Mouse (Mus musculus) liver, embryonic 11.5 days (tissue): ENCODE data around the gene Prr14. TPM values are rescaled to one million over a fixed set of nuclear protein-coding genes. Genes with fewer than 3 reads are reported as not detected.
A peak's percentile ranks its signal among the peaks of the same experiment; 100 is the strongest.
"Not testable (repeated sequence)": the region's sequence is repeated elsewhere in the genome, so short reads cannot be mapped to it uniquely, and the experiment has no call there.

Source experiments
- ATAC-seq: fragments of 200-750 bp; cut with Nextera tagmentation; replicated peaks from 2 replicates; pipeline ENCODE4 v1.8.0; 2017; ENCODE audit warnings: moderate number of reproducible peaks, mild to moderate bottlenecking, moderate TSS enrichment, moderate library complexity; ENCODE audit not compliant: low FRiP score
- DNase-seq: peaks from one replicate; pipeline ENCODE4 v3.0.0-alpha.2; 2017; ENCODE audit warnings: low spot score
- H3K27ac ChIP-seq: fragments of 300-500 bp; sonication (generic); 2 replicates; pipeline ENCODE4 v1.5.1; 2014; ENCODE audit warnings: mild to moderate bottlenecking, low read depth, low read length, control low read depth
- H3K27me3 ChIP-seq: fragments of 300-500 bp; sonication (generic); replicated peaks from 2 replicates; pipeline ENCODE4 v1.6.1; 2014; ENCODE audit warnings: low read length, mixed read lengths; ENCODE audit not compliant: control insufficient read depth, insufficient read depth
- H3K36me3 ChIP-seq: fragments of 300-500 bp; sonication (generic); 2 replicates; pipeline ENCODE4 v1.6.1; 2014; ENCODE audit warnings: mild to moderate bottlenecking, low read length, moderate library complexity, mixed read lengths; ENCODE audit not compliant: control insufficient read depth, insufficient read depth
- H3K4me1 ChIP-seq: fragments of 300-500 bp; sonication (generic); replicated peaks from 2 replicates; pipeline ENCODE4 v1.6.1; 2014; ENCODE audit warnings: low read length, mixed read lengths; ENCODE audit not compliant: control insufficient read depth, insufficient read depth
- H3K4me2 ChIP-seq: fragments of 300-500 bp; sonication (generic); 2 replicates; pipeline ENCODE4 v1.6.1; 2014; ENCODE audit warnings: mild to moderate bottlenecking, control low read depth, moderate library complexity
- H3K4me3 ChIP-seq: fragments of 300-500 bp; sonication (generic); 2 replicates; pipeline ENCODE4 v1.5.1; 2014; ENCODE audit warnings: low read depth, low read length, control low read depth
- H3K9ac ChIP-seq: fragments of 300-500 bp; sonication (generic); 2 replicates; pipeline ENCODE4 v1.6.1; 2014; ENCODE audit warnings: low read depth, low read length, control low read depth
- H3K9me3 ChIP-seq: fragments of 300-500 bp; sonication (generic); 2 replicates; pipeline ENCODE4 v1.6.1; 2016; ENCODE audit warnings: low read length, inconsistent platforms, mixed read lengths; ENCODE audit not compliant: control insufficient read depth
- WGBS: fragments of 180-500 bp; shearing (Covaris S2); extraction: QIAGEN DNeasy Blood & Tissue Kit; methylation state at CpG from one replicate; pipeline ENCODE4 v1.1.7; 2014; 5-methylcytosine and 5-hydroxymethylcytosine counted together
- polyA plus RNA-seq: library from polyadenylated mRNA; unstranded; fragments of >200 nt; fragmentation: Nextera tagmentation; extraction: Ambion mirVana; gene quantifications from 2 replicates; pipeline ENCODE4 v1.2.1, GENCODE M21; 2014

Gene Prr14
- polyA plus RNA-seq, 1 experiment from 2014 or later, result 40.6 TPM

GRCm38 (mm10) chr7:127465670-127466069 is 6.3 kb downstream of the Prr14 start:
- not testable (repeated sequence) for H3K9ac ChIP-seq, H3K4me2 ChIP-seq, H3K4me3 ChIP-seq, H3K27me3 ChIP-seq, DNase-seq, H3K27ac ChIP-seq, ATAC-seq, H3K9me3 ChIP-seq, H3K4me1 ChIP-seq
- peaks cover 18% of the 10 kb centered on the region for H3K36me3 ChIP-seq
- WGBS, result 89% methylated on average over 2 of the region's 2 CpGs

- Histone ChIP-seq H3K4me1 (no peaks in the 10 kb centered on the region), H3K27ac (no peak overlapping the region), H3K36me3 (peaks cover 18% of the 10 kb centered on the region; the same call in 1 of the 2 replicates), H3K27me3 (no peaks in the 10 kb centered on the region), H3K4me2 (no peak overlapping the region), H3K4me3 (no peak overlapping the region), H3K9me3 (no peaks in the 10 kb centered on the region), H3K9ac (no peak overlapping the region)
- 90% methylated on average over 4 of the region's 4 CpGs for WGBS
- ATAC-seq, result no peak
- no peak for DNase-seq
Observed at GRCm38 (mm10) chr7:127466606-127467005, 7.2 kb downstream of the Prr14 start.

GRCm38 (mm10) chr7:127470011-127470715 is 10.8 kb downstream of the Prr14 start:
- H3K36me3 ChIP-seq, result peaks cover 31% of the 10 kb centered on the region
- peak; percentile 32; the same call in 1 of the 2 replicates for ATAC-seq
- WGBS, result 10% methylated on average over 10 of the region's 10 CpGs

GRCm38 (mm10) chr7:127470743-127471645 is 11.6 kb downstream of the Prr14 start:
- Histone ChIP-seq H3K4me1 (peaks cover 6% of the 10 kb centered on the region; the same call in 1 of the 2 replicates), H3K9me3 (no peaks in the 10 kb centered on the region), H3K27me3 (no peaks in the 10 kb centered on the region), H3K36me3 (peaks cover 37% of the 10 kb centered on the region), H3K4me2 (peak overlapping the region; percentile 76), H3K27ac (peak overlapping the region; percentile 98), H3K9ac (peak overlapping the region; percentile 92), H3K4me3 (peak overlapping the region; percentile 89)
- DNase-seq (peak; percentile 88), ATAC-seq (peak; percentile 91)
- WGBS, result under 1% methylated on average over 45 of the region's 46 CpGs

More at GRCm38 (mm10) chr7:127470011-127470715, 10.8 kb downstream of the Prr14 start:
- Histone ChIP-seq H3K4me2 (peak overlapping the region; percentile 76), H3K4me1 (peaks cover 6% of the 10 kb centered on the region; the same call in 1 of the 2 replicates), H3K4me3 (peak overlapping the region; percentile 89), H3K27me3 (no peaks in the 10 kb centered on the region), H3K9me3 (no peaks in the 10 kb centered on the region), H3K27ac (peak overlapping the region; percentile 98), H3K9ac (peak overlapping the region; percentile 92)
- DNase-seq, result peak; percentile 49

- DNase-seq (no peak), ATAC-seq (peak; percentile 42)
- peaks cover 40% of the 10 kb centered on the region for H3K36me3 ChIP-seq
- peak overlapping the region; percentile 89 for H3K4me3 ChIP-seq
- peak overlapping the region; percentile 98 for H3K27ac ChIP-seq
- H3K27me3 ChIP-seq, result no peaks in the 10 kb centered on the region
- H3K4me2 ChIP-seq, result peak overlapping the region; percentile 76
- H3K9ac ChIP-seq, result peak overlapping the region; percentile 92
- WGBS, result under 1% methylated on average over 21 of the region's 25 CpGs
- H3K9me3 ChIP-seq, result no peaks in the 10 kb centered on the region
- peaks cover 6% of the 10 kb centered on the region for H3K4me1 ChIP-seq
Observed at GRCm38 (mm10) chr7:127471646-127472010, 12.2 kb downstream of the Prr14 start.

- Histone ChIP-seq H3K9me3 (no peaks in the 10 kb centered on the region), H3K4me1 (peaks cover 10% of the 10 kb centered on the region), H3K9ac (peak overlapping the region; percentile 92), H3K4me3 (peak overlapping the region; percentile 89), H3K27ac (peak overlapping the region; percentile 98), H3K4me2 (peak overlapping the region; percentile 76), H3K27me3 (no peaks in the 10 kb centered on the region), H3K36me3 (peaks cover 38% of the 10 kb centered on the region)
- 3% methylated on average over 7 of the region's 7 CpGs for WGBS
- DNase-seq (no peak), ATAC-seq (no peak)
Observed at GRCm38 (mm10) chr7:127472060-127472459, 12.6 kb downstream of the Prr14 start.

- no peaks in the 10 kb centered on the region for H3K27me3 ChIP-seq
- DNase-seq (no peak), ATAC-seq (no peak)
- 85% methylated on average over 5 of the region's 5 CpGs for WGBS
- H3K4me1 ChIP-seq, result peaks cover 13% of the 10 kb centered on the region
- H3K9ac ChIP-seq, result 0 out of 2 replicates have a peak overlapping the region, but pooled peaks have one; percentile 14
- peaks cover 32% of the 10 kb centered on the region for H3K36me3 ChIP-seq
- H3K27ac ChIP-seq, result no peak overlapping the region
- H3K4me3 ChIP-seq, result no peak overlapping the region
- no peak overlapping the region for H3K4me2 ChIP-seq
- H3K9me3 ChIP-seq, result no peaks in the 10 kb centered on the region
Observed at GRCm38 (mm10) chr7:127473705-127474104, 14.3 kb downstream of the Prr14 start.

- Histone ChIP-seq H3K4me3 (no peak overlapping the region), H3K9me3 (no peaks in the 10 kb centered on the region), H3K27me3 (no peaks in the 10 kb centered on the region), H3K4me1 (peaks cover 13% of the 10 kb centered on the region), H3K27ac (no peak overlapping the region), H3K9ac (no peak overlapping the region), H3K4me2 (no peak overlapping the region), H3K36me3 (peaks cover 32% of the 10 kb centered on the region)
- DNase-seq, result no peak
- WGBS, result 84% methylated on average over 6 of the region's 6 CpGs
- ATAC-seq, result no peak
Observed at GRCm38 (mm10) chr7:127474378-127475070, 15.1 kb downstream of the Prr14 start.
